Mouse (Mus musculus) cerebellum, adult 11-12 months (tissue): ENCODE measurements around the gene Slc9b1.

Source experiments
- DNase-seq: peaks from one replicate; pipeline ENCODE4 v3.0.0; 2022

The Slc9b1 gene

DNA sequence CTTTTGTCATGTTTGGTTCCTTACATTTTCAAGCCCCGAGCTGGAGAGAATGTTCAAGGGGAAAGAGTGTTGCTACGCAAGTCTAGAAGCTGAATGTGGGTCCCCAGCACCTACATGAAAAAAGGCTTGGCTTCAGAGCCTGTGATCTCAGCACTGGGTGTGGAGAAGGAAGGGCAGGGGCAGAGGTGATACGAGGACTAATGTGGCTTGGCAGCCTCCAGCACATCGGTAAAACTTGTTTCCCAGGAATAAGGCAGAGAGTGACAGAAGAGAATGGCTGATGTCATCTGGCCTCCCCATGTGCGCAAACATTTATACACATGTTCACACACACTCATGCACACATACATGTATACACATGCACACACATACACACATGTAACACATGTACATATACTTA, 47.3 kb downstream of the Slc9b1 start:
- no peak for DNase-seq

- no peak for DNase-seq
Measured at GRCm38 (mm10) chr3:135396081-135396480, 48.3 kb downstream of the Slc9b1 start.

DNA sequence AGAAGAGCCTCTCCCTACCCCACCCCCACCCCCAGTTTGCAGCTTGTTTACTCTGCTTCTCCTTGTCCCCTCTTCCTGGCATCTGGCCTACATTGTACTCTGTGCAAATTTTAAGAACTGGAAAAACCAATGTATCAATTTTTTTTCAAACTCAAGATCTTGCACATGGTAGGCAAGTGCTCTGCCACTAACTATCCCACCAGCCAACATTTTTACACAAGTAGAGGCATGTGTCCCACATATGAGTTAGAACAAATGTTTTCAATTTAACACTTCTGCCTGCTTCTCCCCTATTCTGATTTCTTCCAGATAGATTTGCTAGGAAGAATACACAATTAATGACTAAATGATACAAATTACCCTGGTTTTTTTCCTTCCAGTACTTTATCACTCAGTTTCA, 49.3 kb downstream of the Slc9b1 start:
- no peak for DNase-seq

- peak; percentile 74 for DNase-seq
Measured at GRCm38 (mm10) chr3:135402201-135402658, 54.4 kb downstream of the Slc9b1 start.

DNA sequence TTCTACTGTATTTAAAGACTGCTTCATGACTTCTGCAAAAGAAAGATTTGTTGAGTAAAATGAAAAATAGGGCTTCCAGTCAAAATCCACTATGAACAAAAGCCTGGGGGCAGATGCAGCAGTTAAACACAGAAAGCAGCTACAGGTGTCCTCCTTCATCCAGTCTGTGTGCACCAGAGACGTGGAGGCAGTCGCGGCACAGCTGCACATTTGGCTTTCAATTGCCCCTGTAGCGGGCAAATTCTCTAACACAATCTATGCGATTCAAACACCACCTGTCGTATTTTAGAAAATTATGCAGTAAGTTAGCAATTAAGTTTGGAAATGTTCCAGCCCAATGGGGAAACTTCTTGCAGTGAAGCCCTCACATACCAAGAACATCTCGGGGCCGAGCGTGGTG, 55.4 kb downstream of the Slc9b1 start:
- DNase-seq = no peak

GRCm38 (mm10) chr3:135403856-135404255, 56.0 kb downstream of the Slc9b1 start:
- no peak for DNase-seq

DNA sequence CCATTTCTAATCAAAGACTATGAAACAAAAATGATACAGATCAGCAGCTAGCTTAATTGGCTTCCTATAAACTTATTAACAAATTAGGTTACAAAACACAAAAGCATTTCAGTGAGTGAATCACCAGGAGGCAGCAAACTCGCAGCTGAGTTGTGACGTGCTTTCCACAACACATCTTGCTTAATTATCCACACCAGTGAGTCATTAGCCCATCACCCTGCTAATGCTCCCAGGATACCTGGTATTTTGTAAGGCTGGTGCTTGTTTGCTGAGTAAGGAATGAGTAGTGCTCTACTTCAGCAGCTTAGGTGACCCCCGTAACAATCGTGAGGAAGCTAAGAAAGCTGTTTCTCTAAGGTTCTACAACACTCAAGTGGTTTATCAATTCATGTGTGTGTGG, 56.8 kb downstream of the Slc9b1 start:
- DNase-seq = no peak

GRCm38 (mm10) chr3:135407351-135407750, 59.5 kb downstream of the Slc9b1 start:
- no peak for DNase-seq

DNA sequence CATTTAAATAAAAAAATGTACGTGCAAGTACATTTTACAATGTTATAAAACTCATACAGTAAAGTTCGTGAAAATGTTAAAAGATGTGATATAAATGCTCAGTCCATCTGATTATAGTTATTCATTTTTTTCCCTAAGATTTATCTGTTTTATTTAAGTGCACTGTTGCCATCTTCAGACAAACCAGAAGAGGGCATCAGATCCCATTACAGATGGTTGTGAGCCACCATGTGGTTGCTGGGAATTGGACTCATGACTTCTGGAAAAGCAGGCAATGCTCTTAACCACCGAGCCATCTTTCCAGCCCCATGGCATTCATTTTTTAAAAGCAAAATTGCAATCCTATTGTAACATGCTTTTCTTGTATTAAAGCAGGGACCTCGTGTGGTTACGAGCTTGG, 61.4 kb downstream of the Slc9b1 start:
- no peak for DNase-seq

DNA sequence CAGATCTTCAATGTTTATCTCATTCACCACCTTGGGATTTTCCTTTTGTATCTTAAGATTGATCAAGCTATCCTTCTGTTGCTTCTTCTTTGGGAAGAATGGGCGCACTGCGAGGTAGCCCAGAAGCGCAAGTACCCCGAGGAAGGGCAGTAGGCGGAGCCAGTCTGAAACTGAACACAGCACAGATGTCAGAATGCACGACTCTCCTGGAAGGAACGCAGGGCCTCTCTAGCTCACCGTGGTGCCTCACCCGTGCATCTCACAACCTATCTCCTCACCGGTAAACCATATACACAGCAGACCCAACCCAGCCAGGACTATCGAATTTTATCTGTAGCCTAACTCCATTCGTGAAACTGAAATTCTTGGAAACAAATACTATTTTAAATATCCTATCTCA, 63.2 kb downstream of the Slc9b1 start:
- DNase-seq = no peak

DNA sequence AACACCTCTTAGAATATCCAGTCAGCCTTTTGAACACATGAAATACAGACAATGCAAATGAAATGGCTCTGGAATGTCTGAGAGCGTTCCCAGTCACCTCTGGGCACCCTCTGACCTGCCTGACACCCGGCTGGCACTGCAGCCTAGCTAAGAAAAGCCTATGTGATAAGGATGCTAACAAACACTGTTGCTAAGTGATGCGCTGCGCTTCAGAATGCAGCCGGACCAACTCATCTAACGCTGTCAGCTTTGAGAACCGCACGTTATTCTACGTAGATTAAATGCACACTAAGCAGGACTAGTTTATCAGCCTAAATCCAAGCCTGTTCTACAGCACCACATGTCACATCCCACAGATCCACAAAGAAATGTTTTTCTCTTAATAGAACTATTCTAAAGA, 64.0 kb downstream of the Slc9b1 start:
- DNase-seq = no peak

GRCm38 (mm10) chr3:135417245-135417644, 69.4 kb downstream of the Slc9b1 start:
- no peak for DNase-seq

DNA sequence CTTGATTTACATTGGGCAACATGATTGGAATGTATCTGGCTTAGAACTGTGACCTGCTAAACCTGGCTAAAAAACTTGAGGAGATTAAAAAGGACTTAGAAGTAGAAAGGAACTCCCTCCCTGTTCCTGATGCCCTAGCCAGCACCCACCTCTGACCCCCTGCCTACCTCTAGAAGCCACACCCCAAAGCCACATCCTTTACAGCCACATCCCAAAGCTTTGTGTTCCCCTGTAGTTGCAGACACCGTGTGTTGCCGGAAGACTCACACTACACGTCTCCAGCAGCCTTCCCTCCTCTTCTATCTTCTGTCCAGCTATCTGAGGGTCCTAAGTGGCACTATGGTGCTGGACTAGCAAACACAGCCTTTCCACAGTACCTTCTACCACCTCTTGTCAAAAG, 70.0 kb downstream of the Slc9b1 start:
- DNase-seq = no peak

- no peak for DNase-seq
Measured at GRCm38 (mm10) chr3:135420542-135421309, 72.9 kb downstream of the Slc9b1 start.

DNA sequence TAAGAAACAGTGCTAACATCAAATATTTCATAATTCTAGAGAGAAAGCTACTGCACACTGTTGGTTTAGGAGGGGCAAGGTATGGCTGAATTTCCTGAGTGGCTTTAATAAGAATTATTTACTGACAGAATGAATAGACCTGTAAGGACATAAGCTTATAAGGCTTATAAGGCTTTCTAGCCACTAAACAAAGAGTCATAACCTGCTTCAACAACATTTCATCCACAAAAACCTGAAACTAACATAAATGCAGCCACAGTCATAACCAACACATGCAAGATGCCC, 73.4 kb downstream of the Slc9b1 start:
- no peak for DNase-seq

GRCm38 (mm10) chr3:135422232-135422855, 74.5 kb downstream of the Slc9b1 start:
- DNase-seq = no peak

GRCm38 (mm10) chr3:135422856-135423607, 75.2 kb downstream of the Slc9b1 start:
- DNase-seq = peak; percentile 89

- DNase-seq = no peak
Measured at GRCm38 (mm10) chr3:135423608-135424212, 75.9 kb downstream of the Slc9b1 start, which contains the start of gene Cisd2. Gene Cisd2, minus strand, starts transcription at chr3:135423925.

DNA sequence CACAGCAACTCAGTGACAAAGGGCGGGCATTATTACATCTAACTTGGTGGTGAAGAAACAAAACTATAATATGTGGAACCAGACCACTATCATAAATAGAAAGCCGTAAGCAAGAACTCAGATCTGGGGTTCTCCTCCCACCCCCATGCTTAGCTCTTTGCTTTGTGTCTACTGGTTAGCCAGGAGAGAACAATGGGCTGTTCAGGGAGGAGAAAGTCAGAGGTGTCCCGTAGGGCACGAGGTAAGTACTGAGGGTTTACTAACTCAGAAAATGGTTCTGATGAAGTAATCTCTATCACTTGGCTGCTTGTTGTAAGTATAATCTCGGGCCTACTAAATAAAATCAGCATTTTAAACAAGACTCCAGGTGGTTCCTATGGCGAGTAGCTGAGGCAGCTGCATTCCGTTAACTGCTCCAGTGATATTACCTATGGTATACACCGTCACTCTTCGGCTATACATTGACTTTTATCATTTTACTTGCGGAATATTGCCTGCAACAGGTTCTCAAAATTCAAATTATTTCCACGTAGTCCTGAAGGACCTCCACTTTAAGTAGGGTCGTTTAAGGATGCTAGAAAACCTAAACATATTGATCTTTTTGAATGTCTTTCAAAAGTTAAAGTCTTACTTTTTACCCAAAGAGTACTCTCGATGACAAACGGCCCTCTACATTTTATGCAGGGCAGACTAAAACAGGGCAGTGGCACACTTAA, 89.2 kb downstream of the Slc9b1 start:
- peak; percentile 34 for DNase-seq

GRCm38 (mm10) chr3:135437758-135438495, 90.1 kb downstream of the Slc9b1 start, which contains the start of gene Ube2d3:
Gene Ube2d3, plus strand, starts transcription at chr3:135438149.
- DNase-seq = peak; percentile 100

GRCm38 (mm10) chr3:135438531-135438912, 90.7 kb downstream of the Slc9b1 start:
- DNase-seq = peak; percentile 96

DNA sequence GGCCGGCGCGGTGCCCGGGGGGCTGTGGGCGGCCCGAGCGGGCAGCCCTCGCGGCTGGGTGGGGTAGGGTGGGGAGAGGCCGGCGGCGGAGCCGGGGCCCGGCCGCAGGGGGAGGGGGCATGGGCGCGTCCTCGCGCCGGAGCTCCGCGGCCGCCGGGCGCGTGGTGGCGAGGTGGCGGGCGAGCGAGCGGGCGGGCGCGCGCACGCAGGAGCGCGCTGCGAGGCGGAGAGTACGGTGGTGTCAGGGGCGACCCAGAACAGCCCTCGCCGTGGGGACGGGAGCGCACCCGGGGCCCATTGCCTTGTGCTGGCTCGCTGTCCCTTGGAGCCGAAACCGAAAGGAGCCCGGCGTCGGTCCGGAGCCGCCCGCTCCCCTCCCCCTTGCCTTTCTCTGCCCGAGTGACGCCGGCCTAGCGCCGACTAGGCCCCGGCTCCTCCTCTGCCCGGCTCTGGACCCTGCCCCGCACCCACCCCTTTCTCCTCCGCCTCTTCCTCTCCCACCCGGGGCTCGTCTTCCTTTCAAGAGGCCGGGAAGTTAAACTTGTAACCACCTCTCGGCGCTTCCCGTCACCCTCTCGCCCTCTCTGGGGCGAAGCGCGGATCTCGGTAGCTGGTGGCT, 91.2 kb downstream of the Slc9b1 start:
- peak; percentile 88 for DNase-seq
